31 mouse cellular contexts compared by ENCODE assay signal in genomic region chr3:129998526-129998925, GRCm38 (mm10). TPM values are rescaled to one million over a fixed set of nuclear protein-coding genes. Genes with fewer than 3 reads are reported as not detected.
A peak's percentile ranks its signal among the peaks of the same experiment; 100 is the strongest.
DNase-seq lines count a peak whose midpoint lies in the region; ATAC-seq and TF ChIP-seq lines count a peak whose summit lies in the region.
"Had no signal": no experiment of that assay in that cellular context is flagged by ENCODE, and none has a peak within 500 bp of the region (broad histone marks: within the 10 kb centered on the region; RNA-seq: fewer than 3 reads in every experiment).

No protein-coding gene starts in this region.

- H3K4me1 ChIP-seq in olfactory bulb, adult 2 months (ENCODE audit: control insufficient read depth, insufficient read depth, low read length): peaks cover 14% of the 10 kb centered on the region
- H3K4me1 ChIP-seq: embryonic facial prominence, embryonic 10.5 days; embryonic facial prominence, embryonic 15.5 days; forebrain, embryonic 13.5 days; heart, embryonic 10.5 days; kidney, embryonic 15.5 days; midbrain, embryonic 13.5 days; stomach, embryonic 15.5 days had no signal

- TF ChIP-seq POLR2A in olfactory bulb, adult 2 months (IDR thresholded peaks at IDR 0.05; ENCODE audit: insufficient read depth, low read depth, low read length): no peak

- no peak for TF ChIP-seq CTCF in gastrocnemius, adult 2 months (IDR thresholded peaks at IDR 0.05)
- TF ChIP-seq CTCF in Patski (IDR thresholded peaks at IDR 0.05): no peak
- TF ChIP-seq CTCF in olfactory bulb, adult 2 months (IDR thresholded peaks at IDR 0.05; ENCODE audit: insufficient read depth, low read depth, low read length): no peak

- H3K4me3 ChIP-seq in gastrocnemius, adult 2 months: no peak overlapping the region
- H3K4me3 ChIP-seq in olfactory bulb, adult 2 months (ENCODE audit: insufficient read depth, low read depth, low read length): no peak overlapping the region
- H3K4me3 ChIP-seq: embryonic facial prominence, embryonic 10.5 days; embryonic facial prominence, embryonic 15.5 days; forebrain, embryonic 13.5 days; heart, embryonic 10.5 days; heart, embryonic 15.5 days; kidney, embryonic 15.5 days; midbrain, embryonic 13.5 days; stomach, embryonic 15.5 days had no signal

- peak overlapping the region; percentile 57 for H3K27ac ChIP-seq in gastrocnemius, adult 2 months
- peak overlapping the region; percentile 27 for H3K27ac ChIP-seq in olfactory bulb, adult 2 months (ENCODE audit: insufficient read depth, low read depth, low read length)
- H3K27ac ChIP-seq: embryonic facial prominence, embryonic 10.5 days; embryonic facial prominence, embryonic 15.5 days; forebrain, embryonic 13.5 days; heart, embryonic 10.5 days; heart, embryonic 15.5 days; hindbrain, embryonic 14.5 days; kidney, embryonic 15.5 days; liver, embryonic 14.5 days; macrophage; midbrain, embryonic 13.5 days; stomach, embryonic 15.5 days had no signal

- CTCF ChIA-PET in Patski (lab: Charles Lee): interaction anchor here (0.9 to 2.1 kb wide), 6 partner anchors 9 to 63 kb away, joined by 3 to 7 read pairs (median 4); partner anchors contain the start of gene Sec24b

- no peaks in the 10 kb centered on the region for H3K27me3 ChIP-seq in Patski
- H3K27me3 ChIP-seq: embryonic facial prominence, embryonic 15.5 days; forebrain, embryonic 13.5 days; heart, embryonic 15.5 days; kidney, embryonic 15.5 days; midbrain, embryonic 13.5 days; stomach, embryonic 15.5 days had no signal

- POLR2A ChIA-PET in Patski (lab: Charles Lee): interaction anchor here (1.0 to 1.8 kb wide), 2 partner anchors 12 to 62 kb away, joined by 3 to 8 read pairs; partner anchors contain the start of gene Sec24b

- intact Hi-C loops in gastrocnemius, adult 2 months (cut with DNase I): loop anchor here (10.0 kb wide), 1 partner anchor 56 kb away; no protein-coding TSS in a partner anchor
- intact Hi-C loops in left cerebral cortex, postnatal 14 days (cut with DNase I): no loop called here
- intact Hi-C loops in left cerebral cortex, postnatal 4 days (cut with DNase I): no loop called here
- intact Hi-C loops in heart, postnatal 36 days (cut with DNase I): loop anchor here (5.0 kb wide), 2 partner anchors 64 to 81 kb away; partner anchors contain the start of gene Sec24b

- ATAC-seq in Patski: peak; percentile 13
- ATAC-seq: forebrain, embryonic 13.5 days; midbrain, embryonic 13.5 days had no signal

- in situ Hi-C loops in Patski (cut with MboI; ENCODE audit: low pct_unique_long_range_greater_than_20kb): no loop called here

- WGBS in olfactory bulb, adult 2 months: 34% methylated on average over 6 of the region's 6 CpGs

- no peak for DNase-seq in gastrocnemius, adult 2 months
- DNase-seq in gastrocnemius, adult 8-10 months (ENCODE audit: low spot score in 2 of 2): no peak
- peak; percentile 37 to 57 for DNase-seq in left cerebral cortex, postnatal 14 days (ENCODE audit: low spot score in 2 of 2)
- DNase-seq in left cerebral cortex, postnatal 4 days: no peak
- no peak for DNase-seq in Patski (ENCODE audit: low read depth, low spot score)
- DNase-seq in Muller cell, postnatal 12 days (ENCODE audit: inconsistent ontology term): no peak
- DNase-seq in heart, postnatal 36 days: no peak
- DNase-seq: adrenal gland, postnatal 25 days; cerebellum, adult 18-20 months; cerebellum, postnatal 14 days; gastrocnemius, postnatal 14 days; kidney, adult 18-20 months; kidney, postnatal 25 days; lung, adult 2 months; lung, postnatal 10 days; retina, postnatal 1 day; thymus, postnatal 14 days had no signal

RNA-seq across cellular contexts. Expression of gene Mcub, which starts 28.5 kb away (rescaled TPM):
- 1 to 10 TPM in 1 of 2 experiments, under 1 TPM in 1; 0.82 to 1.1 TPM for total RNA-seq in gastrocnemius, adult 2 months (2021)
- total RNA-seq in gastrocnemius, adult 8-10 months (2022): 1 to 10 TPM in 2 of 4 experiments, under 1 TPM in 2; 0.56 to 1.4 (median 0.95) TPM
- total RNA-seq in left cerebral cortex, postnatal 14 days (2021): under 1 TPM; 0.62 to 0.93 TPM
- 1 to 10 TPM; 3.1 to 3.9 TPM for total RNA-seq in left cerebral cortex, postnatal 4 days (2021)
- 12.4 TPM for polyA plus RNA-seq in Patski (2021)
- not detected in 2 replicates for polyA plus RNA-seq in olfactory bulb, adult 2 months (2012; ENCODE audit: insufficient read depth, insufficient read length, low replicate concordance, missing spikeins)
- 1 to 10 TPM; 2.4 to 2.7 TPM for total RNA-seq in heart, postnatal 36 days (2021)
- total RNA-seq: megakaryocyte-erythroid progenitor cell, adult 5-6 weeks; MEL had no signal

Comparison
In these comparisons a context has a peak if more than half of its experiments do, and no peak if none do; other contexts are left out.
1. DNase-seq: peak in left cerebral cortex, postnatal 14 days (2 of 2); none in gastrocnemius, adult 2 months (single experiment), gastrocnemius, adult 8-10 months (0 of 2), left cerebral cortex, postnatal 4 days (single experiment), Patski (single experiment), Muller cell, postnatal 12 days (single experiment) and heart, postnatal 36 days (0 of 2).
2. intact Hi-C loops: an anchor here in gastrocnemius, adult 2 months (10.0 kb wide) and heart, postnatal 36 days (5.0 kb wide); none called in left cerebral cortex, postnatal 14 days and left cerebral cortex, postnatal 4 days.